Mouse (Mus musculus): ENCODE data around the gene Myh13.

Gene Myh13

GRCm38 (mm10) chr11:67321358-67321757, at the start of gene Myh13:
Myh13 (plus strand) TSS chr11:67321658.
- no peak for DNase-seq (ENCODE audit: low spot score)

- DNase-seq (ENCODE audit: low spot score): peak; percentile 4
These were observed 44.8 kb upstream of the Myh13 start, which contains the start of gene Myh8 for GRCm38 (mm10) chr11:67276601-67277174. Myh8 (plus strand) TSS chr11:67277124.

- no peak for DNase-seq (ENCODE audit: low spot score)
These were observed 28.0 kb upstream of the Myh13 start for GRCm38 (mm10) chr11:67293440-67293839.

- DNase-seq (ENCODE audit: low spot score): no peak
These were observed 7.6 kb upstream of the Myh13 start for GRCm38 (mm10) chr11:67313733-67314452.

GRCm38 (mm10) chr11:67326536-67326935, 5.1 kb downstream of the Myh13 start:
- no peak for DNase-seq (ENCODE audit: low spot score)

GRCm38 (mm10) chr11:67344556-67344955, 23.1 kb downstream of the Myh13 start:
- DNase-seq (ENCODE audit: low spot score): no peak

GRCm38 (mm10) chr11:67345186-67345855, 23.9 kb downstream of the Myh13 start:
- DNase-seq (ENCODE audit: low spot score): no peak

- DNase-seq (ENCODE audit: low spot score): no peak
These were observed 24.4 kb downstream of the Myh13 start for GRCm38 (mm10) chr11:67345856-67346236.

- peak; percentile 46 for DNase-seq (ENCODE audit: low spot score)
These were observed 28.8 kb downstream of the Myh13 start for GRCm38 (mm10) chr11:67350153-67350768.

- DNase-seq (ENCODE audit: low spot score): no peak
These were observed 31.6 kb downstream of the Myh13 start for GRCm38 (mm10) chr11:67353011-67353410.

GRCm38 (mm10) chr11:67358031-67358430, 36.6 kb downstream of the Myh13 start:
- DNase-seq (ENCODE audit: low spot score): no peak

GRCm38 (mm10) chr11:67362236-67362635, 40.8 kb downstream of the Myh13 start:
- no peak for DNase-seq (ENCODE audit: low spot score)

- no peak for DNase-seq (ENCODE audit: low spot score)
These were observed 43.1 kb downstream of the Myh13 start for GRCm38 (mm10) chr11:67364551-67364950.

- DNase-seq (ENCODE audit: low spot score): no peak
These were observed 43.7 kb downstream of the Myh13 start for GRCm38 (mm10) chr11:67364986-67365721.

- no peak for DNase-seq (ENCODE audit: low spot score)
These were observed 45.5 kb downstream of the Myh13 start for GRCm38 (mm10) chr11:67366936-67367335.

GRCm38 (mm10) chr11:67373333-67373732, 51.9 kb downstream of the Myh13 start:
- DNase-seq (ENCODE audit: low spot score): no peak

GRCm38 (mm10) chr11:67376308-67376707, 54.9 kb downstream of the Myh13 start:
- no peak for DNase-seq (ENCODE audit: low spot score)

GRCm38 (mm10) chr11:67379703-67380510, 58.4 kb downstream of the Myh13 start:
- DNase-seq (ENCODE audit: low spot score): no peak

- DNase-seq (ENCODE audit: low spot score): no peak
These were observed 60.4 kb downstream of the Myh13 start for GRCm38 (mm10) chr11:67381833-67382232.

- no peak for DNase-seq (ENCODE audit: low spot score)
These were observed 63.2 kb downstream of the Myh13 start for GRCm38 (mm10) chr11:67384653-67385052.

GRCm38 (mm10) chr11:67386815-67387415, 65.5 kb downstream of the Myh13 start:
- DNase-seq (ENCODE audit: low spot score): no peak
